Mouse (Mus musculus): ENCODE results near the gene Tmem183a. TPM values are rescaled to one million over a fixed set of nuclear protein-coding genes. Genes with fewer than 3 reads are reported as not detected.

The Tmem183a gene
- polyA plus RNA-seq, 1 experiment from 2014 or later = 117 TPM

DNA sequence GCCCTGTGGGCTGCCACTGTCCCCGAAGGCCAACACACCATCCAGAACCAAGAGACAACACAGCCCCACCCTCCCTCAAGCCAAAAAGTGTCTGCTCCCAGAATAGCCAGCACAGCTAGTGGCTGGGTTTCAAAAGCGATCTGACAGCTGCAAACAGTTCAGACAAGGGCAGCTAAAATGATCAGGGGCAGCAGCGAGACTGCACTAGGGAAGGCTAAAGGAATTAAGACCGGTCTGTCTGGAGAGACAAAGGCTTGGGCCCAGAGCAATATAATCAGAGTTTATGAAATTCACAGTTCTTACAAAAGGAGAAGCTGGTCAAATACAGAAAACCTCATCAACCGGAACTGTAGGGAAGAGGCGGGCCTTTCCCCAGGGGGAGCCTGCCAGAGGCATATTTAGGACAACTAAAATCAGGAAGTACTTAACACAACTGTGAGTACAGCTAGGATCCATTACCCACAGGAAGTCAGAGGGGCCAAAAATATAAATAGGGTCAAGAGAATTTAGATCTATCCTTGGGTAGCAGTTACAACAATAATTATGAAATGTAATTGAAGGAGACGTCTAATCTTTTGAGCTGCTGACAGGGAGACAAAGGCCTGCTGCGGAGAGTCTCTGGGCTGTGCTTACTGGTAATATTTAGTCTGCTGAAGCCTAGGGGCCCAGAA lies 59.1 kb downstream of the Tmem183a start:
- Histone ChIP-seq H3K27ac (replicated peaks; ENCODE audit: low read depth, low read length) (0 out of 2 replicates have a peak overlapping the region, but pooled peaks have one; percentile 16), H3K9me3 (ENCODE audit: control insufficient read depth, low read length) (no peaks in the 10 kb centered on the region), H3K27me3 (ENCODE audit: control insufficient read depth, insufficient read depth, low read length) (peaks cover 24% of the 10 kb centered on the region), H3K36me3 (ENCODE audit: control insufficient read depth, insufficient read depth, low read length) (no peaks in the 10 kb centered on the region), H3K4me3 (ENCODE audit: low read depth, low read length) (no peak overlapping the region), H3K9ac (ENCODE audit: low read length) (no peak overlapping the region), H3K4me2 (ENCODE audit: low read depth, severe bottlenecking) (no peak overlapping the region), H3K4me1 (ENCODE audit: control insufficient read depth, insufficient read depth, low read length) (peaks cover 3% of the 10 kb centered on the region)
- no peak for DNase-seq (ENCODE audit: low spot score)
- 66% methylated on average over 8 of the region's 8 CpGs for WGBS
- no peak for ATAC-seq (ENCODE audit: insufficient number of reproducible peaks, low FRiP score, low TSS enrichment, low read depth)

DNA sequence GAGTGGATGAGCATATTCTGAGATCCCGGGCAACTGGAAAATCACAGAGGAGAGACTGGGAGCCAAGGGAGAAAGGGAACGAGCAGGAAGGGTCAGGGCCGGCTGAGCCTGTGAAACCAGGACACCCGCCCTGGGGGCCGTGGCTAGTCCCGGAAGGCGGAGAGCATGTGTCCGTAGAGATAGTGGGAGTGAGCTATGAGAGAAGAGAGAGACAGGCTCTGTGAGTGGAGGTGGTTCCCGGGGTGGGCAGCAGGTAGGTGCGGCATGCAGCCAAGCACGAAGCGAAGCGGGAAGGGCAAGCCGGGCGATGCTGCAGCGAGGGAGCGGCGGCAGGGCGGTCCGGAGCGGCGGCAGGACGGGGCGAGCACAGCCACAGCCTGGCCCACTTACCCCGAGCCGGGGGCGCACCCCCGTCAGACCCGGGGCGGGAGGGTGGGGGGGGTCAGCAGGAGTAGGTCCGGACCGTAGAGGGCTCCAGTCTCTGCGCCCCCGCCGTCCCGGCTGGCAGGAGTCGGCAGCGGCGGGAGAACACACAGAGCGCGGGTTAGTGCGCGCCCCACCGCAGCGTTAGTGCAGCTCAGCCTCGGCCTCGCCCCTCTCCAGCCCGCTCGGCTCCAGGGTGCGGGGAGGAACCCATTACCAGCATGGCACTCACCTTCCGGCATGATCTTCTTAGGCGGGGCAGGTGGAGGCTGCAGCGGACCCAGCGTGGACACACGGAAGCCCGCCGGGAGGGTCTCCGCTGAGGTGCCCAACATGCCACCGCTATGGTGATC lies 63.0 kb downstream of the Tmem183a start:
- ATAC-seq (ENCODE audit: insufficient number of reproducible peaks, low FRiP score, low TSS enrichment, low read depth) (0 out of 2 replicates have a peak, but pooled peaks have one; percentile 50), DNase-seq (ENCODE audit: low spot score) (peak; percentile 69)
- Histone ChIP-seq H3K4me2 (ENCODE audit: low read depth, severe bottlenecking) (peak overlapping the region; percentile 93), H3K27me3 (ENCODE audit: control insufficient read depth, insufficient read depth, low read length) (peaks cover 24% of the 10 kb centered on the region), H3K36me3 (ENCODE audit: control insufficient read depth, insufficient read depth, low read length) (no peaks in the 10 kb centered on the region), H3K4me3 (ENCODE audit: low read depth, low read length) (peak overlapping the region; percentile 61), H3K9me3 (ENCODE audit: control insufficient read depth, low read length) (no peaks in the 10 kb centered on the region), H3K27ac (replicated peaks; ENCODE audit: low read depth, low read length) (no peak overlapping the region), H3K4me1 (ENCODE audit: control insufficient read depth, insufficient read depth, low read length) (peaks cover 3% of the 10 kb centered on the region), H3K9ac (ENCODE audit: low read length) (peak overlapping the region; percentile 60)
- WGBS = 3% methylated on average over 51 of the region's 59 CpGs

- no peaks in the 10 kb centered on the region for H3K9me3 ChIP-seq (ENCODE audit: control insufficient read depth, low read length)
- peaks cover 3% of the 10 kb centered on the region for H3K4me1 ChIP-seq (ENCODE audit: control insufficient read depth, insufficient read depth, low read length)
- H3K4me2 ChIP-seq (ENCODE audit: low read depth, severe bottlenecking) = no peak overlapping the region
- H3K9ac ChIP-seq (ENCODE audit: low read length) = no peak overlapping the region
- peaks cover 24% of the 10 kb centered on the region for H3K27me3 ChIP-seq (ENCODE audit: control insufficient read depth, insufficient read depth, low read length)
- WGBS = 78% methylated on average over 8 of the region's 8 CpGs
- DNase-seq (ENCODE audit: low spot score) = no peak
- no peak overlapping the region for H3K4me3 ChIP-seq (ENCODE audit: low read depth, low read length)
- no peak for ATAC-seq (ENCODE audit: insufficient number of reproducible peaks, low FRiP score, low TSS enrichment, low read depth)
- no peak overlapping the region for H3K27ac ChIP-seq (replicated peaks; ENCODE audit: low read depth, low read length)
- H3K36me3 ChIP-seq (ENCODE audit: control insufficient read depth, insufficient read depth, low read length) = no peaks in the 10 kb centered on the region
These were observed 64.5 kb downstream of the Tmem183a start for GRCm38 (mm10) chr1:134297265-134297664.

Other genes with a start within 250 kb of the Tmem183a start
- 2.0 and 2.5 TPM in 2 replicates for gene Chil1, start 179.8 kb downstream of the Tmem183a start, polyA plus RNA-seq (2014; fragmentation: Nextera tagmentation; extraction: Ambion mirVana)
- 3.4 and 4.8 TPM in 2 replicates for gene Mybph, start 168.5 kb downstream of the Tmem183a start, polyA plus RNA-seq (2014; fragmentation: Nextera tagmentation; extraction: Ambion mirVana)
- 0.87 and 0.88 TPM in 2 replicates for gene Adora1, start 126.5 kb downstream of the Tmem183a start, polyA plus RNA-seq (2014; fragmentation: Nextera tagmentation; extraction: Ambion mirVana)
- 30.5 and 31.5 TPM in 2 replicates for gene Myog, start 72.0 kb downstream of the Tmem183a start, polyA plus RNA-seq (2014; fragmentation: Nextera tagmentation; extraction: Ambion mirVana)
- gene Ppfia4, start 29.1 kb downstream of the Tmem183a start, polyA plus RNA-seq (2014; fragmentation: Nextera tagmentation; extraction: Ambion mirVana) = 2.3 and 3.4 TPM in 2 replicates
- not detected in 2 replicates for gene 4933406M09Rik, start 24.0 kb upstream of the Tmem183a start, polyA plus RNA-seq (2014; fragmentation: Nextera tagmentation; extraction: Ambion mirVana)
- 33.5 and 36.1 TPM in 2 replicates for gene Cyb5r1, start 43.6 kb upstream of the Tmem183a start, polyA plus RNA-seq (2014; fragmentation: Nextera tagmentation; extraction: Ambion mirVana)
- 91.9 and 93.2 TPM in 2 replicates for gene Adipor1, start 53.4 kb upstream of the Tmem183a start, polyA plus RNA-seq (2014; fragmentation: Nextera tagmentation; extraction: Ambion mirVana)
- 37.3 and 41.7 TPM in 2 replicates for gene Klhl12, start 93.6 kb upstream of the Tmem183a start, polyA plus RNA-seq (2014; fragmentation: Nextera tagmentation; extraction: Ambion mirVana)
- 38.3 and 39.1 TPM in 2 replicates for gene Rabif, start 132.7 kb upstream of the Tmem183a start, polyA plus RNA-seq (2014; fragmentation: Nextera tagmentation; extraction: Ambion mirVana)
- not detected in 2 replicates for gene Mgat4e, start 187.7 kb upstream of the Tmem183a start, polyA plus RNA-seq (2014; fragmentation: Nextera tagmentation; extraction: Ambion mirVana)
- 90.9 and 98.2 TPM in 2 replicates for gene Kdm5b, start 198.2 kb upstream of the Tmem183a start, polyA plus RNA-seq (2014; fragmentation: Nextera tagmentation; extraction: Ambion mirVana)